Mouse (Mus musculus) myocyte (in vitro differentiated cells): ENCODE measurements at regions not wholly inside any gene's neighbourhood (a gene's known extent, or its start where the extent isn't known, plus 50 kb on each side); places are given as distances from the start of the nearest gene placed in this dataset.

ENCODE experiments used
- H3K27me3 ChIP-seq: one replicate; pipeline ENCODE4 v1.6.1; 2011; ENCODE audit not compliant: control insufficient read depth, insufficient read depth, insufficient read length
- H3K36me3 ChIP-seq: one replicate; pipeline ENCODE4 v1.6.1; 2011; ENCODE audit not compliant: control insufficient read depth, insufficient read depth
- H3K4me2 ChIP-seq: one replicate; pipeline ENCODE4 v1.6.1; 2011; ENCODE audit warnings: low read depth, control low read depth
- H3K4me3 ChIP-seq: one replicate; pipeline ENCODE4 v1.5.1; 2011; ENCODE audit warnings: mild to moderate bottlenecking, control low read depth, moderate library complexity
- H3K79me2 ChIP-seq: one replicate; pipeline ENCODE4 v1.6.1; 2011; ENCODE audit not compliant: control insufficient read depth, insufficient read depth
- H3ac ChIP-seq: one replicate; pipeline ENCODE4 v1.6.1; 2011; ENCODE audit not compliant: control insufficient read depth, insufficient read length
- CEBPB ChIP-seq: IDR thresholded peaks from 2 replicates; pipeline ENCODE4 v1.6.1; 2011; ENCODE audit warnings: mild to moderate bottlenecking, moderate library complexity; ENCODE audit not compliant: poor library complexity, insufficient read depth, severe bottlenecking
- E2F4 ChIP-seq: IDR thresholded peaks from one replicate; pipeline ENCODE4 v1.6.1; 2011; ENCODE audit warnings: mild to moderate bottlenecking, control low read depth, moderate library complexity; ENCODE audit not compliant: insufficient read depth
- MAX ChIP-seq: IDR thresholded peaks from one replicate; pipeline ENCODE4 v1.6.1; 2011; ENCODE audit warnings: low read depth, mild to moderate bottlenecking, control low read depth
- MYOD1 ChIP-seq, 3 experiments: IDR thresholded peaks; one replicate each; pipeline ENCODE4 v1.6.1; 2011; ENCODE audit warnings: control low read depth in 2 of 3, low read depth in 2 of 3, mild to moderate bottlenecking in 2 of 3, moderate library complexity in 1 of 3; ENCODE audit not compliant: insufficient read length in 2 of 3, control insufficient read depth in 1 of 3
- MYOG ChIP-seq, 3 experiments: IDR thresholded peaks; one replicate each; pipeline ENCODE4 v1.6.1; 2011; ENCODE audit warnings: control low read depth in 2 of 3, low read depth in 2 of 3, mild to moderate bottlenecking in 2 of 3; ENCODE audit not compliant: insufficient read length in 2 of 3, control insufficient read depth in 1 of 3, insufficient read depth in 1 of 3
- POLR2A ChIP-seq: IDR thresholded peaks from one replicate; pipeline ENCODE4 v1.6.1; 2011; ENCODE audit warnings: low read depth, mild to moderate bottlenecking, control low read depth, moderate library complexity; ENCODE audit not compliant: insufficient read length
- POLR2AphosphoS2 ChIP-seq: IDR thresholded peaks from one replicate; pipeline ENCODE4 v1.6.1; 2011; ENCODE audit warnings: low read depth, control low read depth; ENCODE audit not compliant: insufficient read length
- REST ChIP-seq: IDR thresholded peaks from one replicate; pipeline ENCODE4 v1.6.1; 2011; ENCODE audit warnings: mild to moderate bottlenecking, control low read depth, moderate library complexity; ENCODE audit not compliant: insufficient read depth, insufficient read length
- SRF ChIP-seq: IDR thresholded peaks from one replicate; pipeline ENCODE4 v1.6.1; 2011; ENCODE audit warnings: low read depth; ENCODE audit not compliant: control insufficient read depth, insufficient read length
- TCF12 ChIP-seq: IDR thresholded peaks from one replicate; pipeline ENCODE4 v1.6.1; 2011; ENCODE audit warnings: mild to moderate bottlenecking, control low read depth; ENCODE audit not compliant: poor library complexity, insufficient read depth, severe bottlenecking
- TCF3 ChIP-seq: IDR thresholded peaks from one replicate; pipeline ENCODE4 v1.6.1; 2011; ENCODE audit warnings: low read depth, control low read depth; ENCODE audit not compliant: insufficient read length
- USF1 ChIP-seq: IDR thresholded peaks from one replicate; pipeline ENCODE4 v1.6.1; 2011; ENCODE audit warnings: low read depth, mild to moderate bottlenecking, control low read depth, moderate library complexity

DNA sequence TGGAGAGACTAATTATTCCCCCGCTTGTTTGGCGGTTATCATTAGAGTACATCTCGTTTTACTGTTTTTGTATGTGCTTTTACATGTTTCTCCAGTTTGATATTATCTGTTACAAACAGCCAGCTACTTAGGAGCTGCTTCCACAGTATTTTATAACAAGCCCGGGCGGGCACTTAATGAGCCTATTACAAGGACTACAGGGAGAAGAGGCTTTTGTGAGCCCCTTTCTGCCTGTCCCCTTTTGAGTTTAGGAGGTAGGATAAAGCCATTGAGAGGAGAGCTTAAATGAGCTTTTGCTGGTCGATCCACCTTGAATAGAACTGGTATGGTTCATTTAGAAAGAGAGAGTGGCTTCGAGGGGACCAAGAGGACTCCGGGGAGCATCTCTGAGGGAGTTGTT lies 208.0 kb downstream of the Nr2f2 start:
- Histone ChIP-seq H3K4me3 (no peak overlapping the region), H3K36me3 (no peaks in the 10 kb centered on the region), H3ac (no peak overlapping the region), H3K4me2 (no peak overlapping the region), H3K27me3 (no peaks in the 10 kb centered on the region), H3K79me2 (no peaks in the 10 kb centered on the region)
- TF ChIP-seq REST (no peak), CEBPB (no peak), POLR2AphosphoS2 (no peak), TCF12 (no peak), POLR2A (no peak)

DNA sequence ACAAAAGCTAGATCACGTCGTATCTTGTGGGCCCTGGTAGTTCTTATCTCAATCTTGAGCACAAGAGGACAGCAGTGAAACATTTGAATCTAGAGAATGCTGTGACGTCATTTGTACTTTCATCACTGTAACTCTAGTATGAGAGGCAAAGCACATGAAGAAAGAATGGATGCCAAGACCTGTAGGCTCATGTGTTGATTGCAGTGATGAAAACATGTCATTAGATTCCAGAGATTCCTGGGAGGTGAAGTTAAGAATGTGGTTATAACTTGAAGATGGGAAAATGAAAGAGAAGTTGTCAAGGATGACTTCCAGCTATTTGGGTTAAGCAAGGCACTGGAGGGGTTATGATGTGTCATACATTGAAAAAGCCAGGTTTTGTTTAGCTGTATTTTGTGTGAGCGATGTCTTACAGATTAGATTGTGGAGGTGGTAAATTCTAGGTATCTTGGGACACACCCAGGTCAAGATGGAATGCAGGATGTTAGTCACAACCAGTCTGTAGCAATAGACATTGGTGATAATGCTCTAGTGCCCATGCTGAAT lies 221.7 kb downstream of the Nr2f2 start:
- Histone ChIP-seq H3ac (no peak overlapping the region), H3K4me3 (no peak overlapping the region), H3K27me3 (no peaks in the 10 kb centered on the region), H3K79me2 (no peaks in the 10 kb centered on the region), H3K4me2 (no peak overlapping the region), H3K36me3 (no peaks in the 10 kb centered on the region)
- no peak for TF ChIP-seq E2F4

DNA sequence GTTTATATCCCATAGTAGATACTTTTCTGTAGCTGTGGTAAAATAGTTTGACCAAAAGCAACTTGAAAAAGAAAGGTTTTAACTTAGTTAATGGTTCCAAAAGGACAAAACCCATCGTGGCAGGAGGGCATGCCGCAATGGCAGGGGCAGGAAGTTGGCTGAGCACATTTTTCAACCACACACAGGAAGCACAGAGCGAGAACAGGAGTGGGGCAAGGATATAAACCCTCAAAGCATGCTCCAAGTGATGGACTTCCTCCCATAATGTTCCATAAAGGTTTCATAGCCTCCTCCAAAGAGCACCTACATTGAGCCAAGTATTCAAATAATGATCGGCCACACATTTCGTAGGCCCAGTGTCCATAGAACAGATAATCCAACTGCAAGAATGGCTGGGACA lies 229.7 kb downstream of the Nr2f2 start:
- H3K27me3 ChIP-seq: no peaks in the 10 kb centered on the region
- no peak overlapping the region for H3K4me2 ChIP-seq
- no peaks in the 10 kb centered on the region for H3K36me3 ChIP-seq
- H3ac ChIP-seq: no peak overlapping the region
- TF ChIP-seq USF1 (no peak), SRF (no peak), CEBPB (no peak), MYOG (IDR thresholded peaks at IDR 0.05; ENCODE audit: control insufficient read depth in 1 of 3, insufficient read depth in 1 of 3, insufficient read length in 2 of 3, low read depth in 2 of 3) (no peak), E2F4 (no peak), REST (no peak), MAX (no peak), POLR2AphosphoS2 (no peak), MYOD1 (IDR thresholded peaks at IDR 0.05; ENCODE audit: control insufficient read depth in 1 of 3, insufficient read length in 2 of 3, low read depth in 2 of 3) (no peak), POLR2A (no peak)
- H3K79me2 ChIP-seq: no peaks in the 10 kb centered on the region
- H3K4me3 ChIP-seq: no peak overlapping the region

DNA sequence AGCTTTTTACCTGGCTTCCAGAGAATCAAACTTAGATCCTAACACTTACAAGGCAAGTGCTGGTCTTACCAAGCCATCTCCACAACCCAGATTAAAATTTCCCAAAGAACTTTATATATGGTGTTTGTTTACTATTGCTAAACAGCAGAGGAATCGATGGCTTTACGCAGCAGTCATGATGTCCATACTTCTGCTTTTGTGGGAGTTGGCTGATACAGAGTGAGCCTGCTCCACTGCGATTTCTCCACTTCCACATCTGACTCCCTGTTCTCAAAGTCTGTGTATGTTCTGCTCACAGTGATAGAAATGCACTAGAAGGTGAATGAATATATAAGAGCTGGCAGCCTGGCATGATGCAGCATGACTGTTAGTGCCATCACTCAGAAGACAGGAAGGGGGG lies 231.1 kb downstream of the Nr2f2 start:
- Histone ChIP-seq H3K79me2 (no peaks in the 10 kb centered on the region), H3K27me3 (no peaks in the 10 kb centered on the region), H3K36me3 (no peaks in the 10 kb centered on the region), H3K4me3 (no peak overlapping the region), H3K4me2 (no peak overlapping the region), H3ac (no peak overlapping the region)
- TF ChIP-seq USF1 (no peak), TCF3 (no peak), TCF12 (no peak), CEBPB (no peak), POLR2AphosphoS2 (no peak), MYOD1 (IDR thresholded peaks at IDR 0.05; ENCODE audit: control insufficient read depth in 1 of 3, insufficient read length in 2 of 3, low read depth in 2 of 3) (no peak), MYOG (IDR thresholded peaks at IDR 0.05; ENCODE audit: control insufficient read depth in 1 of 3, insufficient read depth in 1 of 3, insufficient read length in 2 of 3, low read depth in 2 of 3) (no peak), SRF (no peak), MAX (no peak), POLR2A (no peak), REST (no peak), E2F4 (no peak)

DNA sequence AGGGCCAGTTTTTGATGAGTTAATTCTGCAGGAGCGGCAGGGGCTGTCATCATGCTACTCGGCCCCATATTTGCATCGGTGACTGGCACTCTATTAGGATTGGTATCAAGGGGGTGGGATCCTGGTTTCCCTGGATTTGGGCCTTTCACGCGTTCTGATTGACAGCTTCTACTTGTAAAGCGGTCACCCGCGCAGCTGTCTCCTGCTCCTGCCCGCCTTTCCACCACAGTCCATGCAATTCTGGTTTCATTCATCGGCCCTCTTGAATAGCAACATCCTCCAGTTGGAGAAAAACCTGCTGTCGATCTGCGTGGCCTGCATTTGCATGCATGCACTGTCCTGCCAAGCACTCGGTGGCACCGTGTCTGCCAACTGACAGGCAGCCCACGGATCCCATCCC lies 236.6 kb downstream of the Nr2f2 start:
- H3ac ChIP-seq: no peak overlapping the region
- H3K4me2 ChIP-seq: no peak overlapping the region
- TF ChIP-seq MAX (no peak), REST (no peak), MYOD1 (IDR thresholded peaks at IDR 0.05; ENCODE audit: control insufficient read depth in 1 of 3, insufficient read length in 2 of 3, low read depth in 2 of 3) (no peak), E2F4 (no peak)
- no peaks in the 10 kb centered on the region for H3K36me3 ChIP-seq
- no peaks in the 10 kb centered on the region for H3K79me2 ChIP-seq
- no peak overlapping the region for H3K4me3 ChIP-seq
- no peaks in the 10 kb centered on the region for H3K27me3 ChIP-seq

DNA sequence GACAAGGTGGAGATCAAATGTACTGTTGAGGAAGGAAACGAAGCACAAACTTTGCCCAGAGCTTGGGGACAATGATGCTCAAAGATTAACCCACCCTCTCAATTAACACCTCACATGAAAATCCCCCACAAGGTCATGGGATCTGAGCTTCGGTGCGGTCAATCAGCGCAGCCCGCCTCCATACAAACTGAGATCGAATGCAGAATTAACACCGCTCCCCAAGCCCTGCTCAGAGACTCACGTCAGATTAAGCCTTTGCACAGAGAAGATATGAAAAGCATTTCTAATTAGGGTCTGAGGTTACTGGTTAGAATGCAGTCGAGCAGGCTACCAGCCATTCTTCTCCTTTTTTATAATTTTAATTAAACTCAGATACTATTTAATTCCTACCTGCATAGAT lies 243.7 kb downstream of the Nr2f2 start:
- Histone ChIP-seq H3K4me3 (no peak overlapping the region), H3K36me3 (no peaks in the 10 kb centered on the region), H3K4me2 (no peak overlapping the region), H3K79me2 (no peaks in the 10 kb centered on the region), H3ac (no peak overlapping the region), H3K27me3 (no peaks in the 10 kb centered on the region)
- TF ChIP-seq E2F4: no peak
- no peak for TF ChIP-seq MYOD1 (IDR thresholded peaks at IDR 0.05; ENCODE audit: control insufficient read depth in 1 of 3, insufficient read length in 2 of 3, low read depth in 2 of 3)
